Mouse (Mus musculus) thymus, adult 2 months (tissue): Measurements from ENCODE around the gene Pax2.

ENCODE experiments used
- CTCF ChIP-seq: fragments of 200-500 bp; IDR thresholded peaks from 2 replicates; pipeline ENCODE4 v1.5.1; 2012; ENCODE audit warnings: mild to moderate bottlenecking, control low read depth, low read length, moderate library complexity, borderline replicate concordance; ENCODE audit not compliant: control insufficient read depth, poor library complexity, insufficient read depth; ENCODE audit errors: extremely low read depth
- POLR2A ChIP-seq: fragments of 200-500 bp; IDR thresholded peaks from 2 replicates; pipeline ENCODE4 v1.6.1; 2012; ENCODE audit warnings: mild to moderate bottlenecking, low read length, control low read depth, moderate library complexity; ENCODE audit not compliant: control insufficient read depth, poor library complexity, insufficient read depth; ENCODE audit errors: extremely low read depth

DNA sequence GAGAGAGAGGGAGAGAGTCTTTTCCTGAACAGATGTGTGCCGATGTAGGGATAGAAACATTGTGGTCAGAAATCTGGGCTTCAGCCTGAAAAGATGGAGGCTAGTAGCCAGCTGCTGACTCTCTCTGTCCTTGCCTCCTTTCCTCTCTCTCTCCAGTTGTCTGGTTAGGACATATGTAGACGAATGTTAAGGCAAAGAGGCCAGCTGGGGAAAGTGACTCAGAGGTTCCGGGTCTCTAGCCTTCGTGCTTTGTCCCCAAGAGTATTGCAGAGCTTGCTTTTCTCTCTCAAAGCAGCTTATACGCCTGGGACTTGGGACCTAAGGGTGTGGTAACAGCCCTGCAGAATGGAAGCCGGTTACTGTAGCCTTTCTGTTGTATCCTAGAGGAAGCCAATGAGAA lies 62.8 kb downstream of the Pax2 start:
- TF ChIP-seq POLR2A (no peak), CTCF (no peak)
